Mouse (Mus musculus): ENCODE measurements around the gene Snap47. TPM values are rescaled to one million over a fixed set of nuclear protein-coding genes. Genes with fewer than 3 reads are reported as not detected.

Snap47 gene
- polyA plus RNA-seq, 1 experiment from 2014 or later: 189 TPM

DNA sequence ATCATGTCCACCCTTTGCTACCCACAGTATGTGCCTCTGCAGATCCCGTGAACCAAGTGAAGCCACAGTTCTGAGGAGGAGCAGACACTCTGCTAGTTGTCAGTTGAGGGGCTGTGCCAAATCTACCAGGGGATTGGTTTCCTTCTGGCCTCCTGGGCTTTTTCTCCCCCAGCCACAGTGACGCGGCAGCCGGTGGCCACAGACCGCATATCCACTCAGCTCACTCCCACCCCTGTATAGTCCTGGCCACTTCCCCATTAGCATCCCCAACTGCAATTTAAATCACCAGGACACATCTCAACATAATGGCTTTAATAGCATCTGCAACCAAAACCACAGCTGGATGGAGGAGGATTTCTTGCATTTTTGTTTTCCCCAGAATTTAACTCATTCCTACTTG, 32.3 kb downstream of the Snap47 start:
- WGBS: 82% methylated on average over 5 of the region's 5 CpGs
- Histone ChIP-seq H3K27ac (replicated peaks) (no peak overlapping the region), H3K4me3 (no peak overlapping the region), H3K9me3 (no peaks in the 10 kb centered on the region), H3K36me3 (peaks cover 59% of the 10 kb centered on the region), H3K27me3 (no peaks in the 10 kb centered on the region), H3K9ac (replicated peaks) (no peak overlapping the region), H3K4me2 (replicated peaks) (no peak overlapping the region), H3K4me1 (no peaks in the 10 kb centered on the region)
- no peak for ATAC-seq (ENCODE audit: low FRiP score, low read depth)

DNA sequence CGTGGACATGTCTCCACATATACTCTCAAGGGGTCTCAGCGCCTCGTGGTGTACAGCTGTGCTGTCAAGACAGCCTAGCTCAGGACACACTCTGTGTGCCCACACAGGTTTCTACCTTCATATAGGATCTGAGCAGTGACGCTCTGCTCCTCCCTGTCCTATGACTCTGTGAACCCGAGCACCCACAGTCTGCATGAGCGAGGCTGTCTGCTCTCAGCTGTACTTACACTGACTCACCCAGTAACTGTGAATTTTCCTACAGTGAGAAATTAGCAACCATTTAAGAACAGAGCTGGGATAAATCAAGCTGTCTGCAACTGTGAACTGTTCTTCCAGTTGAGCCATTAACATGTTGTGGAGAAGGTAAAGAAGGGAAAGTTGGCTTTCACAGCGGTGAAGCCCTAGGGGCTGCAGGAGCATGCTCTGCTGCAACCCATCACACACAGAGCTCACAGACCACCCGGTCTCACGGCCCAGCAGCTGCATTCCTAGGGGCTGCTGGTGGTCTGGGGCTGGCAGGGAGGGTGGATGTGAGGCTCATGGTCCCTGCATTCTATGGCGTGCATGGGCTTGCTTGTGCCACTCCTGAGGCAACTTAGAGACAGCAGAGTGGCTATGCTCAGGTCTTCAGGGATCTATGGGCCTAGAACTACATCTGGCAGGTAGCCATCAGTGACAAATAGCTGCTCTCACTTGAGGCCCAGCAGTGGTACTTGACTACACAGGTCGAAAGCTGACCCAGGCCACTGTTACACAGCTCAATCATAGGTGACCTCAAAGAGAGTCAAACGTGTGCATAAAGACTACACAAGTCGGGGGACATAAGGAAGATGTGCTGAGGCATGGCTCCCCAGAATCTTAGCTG, 37.8 kb downstream of the Snap47 start:
- H3K9ac ChIP-seq (replicated peaks): no peak overlapping the region
- no peak overlapping the region for H3K4me3 ChIP-seq
- H3K27ac ChIP-seq (replicated peaks): no peak overlapping the region
- H3K36me3 ChIP-seq: peaks cover 30% of the 10 kb centered on the region
- H3K4me1 ChIP-seq: peaks cover 8% of the 10 kb centered on the region; the same call in 1 of the 2 replicates
- no peaks in the 10 kb centered on the region for H3K9me3 ChIP-seq
- ATAC-seq (ENCODE audit: low FRiP score, low read depth): no peak
- 86% methylated on average over 13 of the region's 13 CpGs for WGBS
- no peak overlapping the region for H3K4me2 ChIP-seq (replicated peaks)
- H3K27me3 ChIP-seq: no peaks in the 10 kb centered on the region

DNA sequence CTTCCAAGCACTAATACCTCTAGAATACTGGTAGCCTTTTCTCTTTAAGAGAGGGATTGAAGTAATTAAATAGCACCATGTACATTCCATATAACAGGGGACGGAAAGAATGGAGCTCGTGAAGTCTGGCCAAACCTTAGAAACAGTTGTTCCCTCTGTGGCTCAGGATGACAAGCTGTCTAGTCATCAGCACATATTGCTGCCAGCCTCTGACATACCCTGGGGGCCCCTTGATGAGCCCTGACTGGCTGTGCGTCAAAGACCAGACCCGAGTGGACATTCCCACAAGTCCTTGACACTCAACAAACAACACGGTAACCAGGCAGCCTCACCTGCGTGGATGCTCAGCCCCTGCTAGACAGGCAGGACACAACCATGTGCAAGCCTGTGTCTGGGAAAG, 38.9 kb downstream of the Snap47 start:
- H3K27me3 ChIP-seq: no peaks in the 10 kb centered on the region

DNA sequence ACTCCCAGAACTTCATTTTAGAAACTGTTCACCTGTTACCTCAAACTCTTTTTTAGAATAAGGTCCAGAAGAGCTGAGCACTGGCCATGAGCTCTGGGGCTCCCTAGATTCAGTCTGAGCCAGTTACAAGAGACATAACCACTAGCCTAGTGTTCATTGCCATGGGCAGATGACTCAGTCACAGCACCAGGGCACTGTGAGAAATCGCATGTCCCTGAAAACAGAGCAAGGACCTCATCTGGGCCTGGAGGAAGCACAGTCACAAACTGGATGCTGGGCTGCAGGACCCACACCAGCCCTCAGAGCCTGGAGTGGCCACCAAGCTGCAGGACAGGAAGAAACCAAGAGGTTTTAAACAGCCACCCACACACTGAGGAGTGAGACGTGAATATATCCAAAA, 40.1 kb downstream of the Snap47 start:
- Histone ChIP-seq H3K27me3 (no peaks in the 10 kb centered on the region), H3K9me3 (no peaks in the 10 kb centered on the region), H3K4me2 (replicated peaks) (no peak overlapping the region), H3K9ac (replicated peaks) (no peak overlapping the region), H3K4me1 (peaks cover 8% of the 10 kb centered on the region; the same call in 1 of the 2 replicates), H3K27ac (replicated peaks) (no peak overlapping the region), H3K4me3 (no peak overlapping the region), H3K36me3 (peaks cover 44% of the 10 kb centered on the region)
- ATAC-seq (ENCODE audit: low FRiP score, low read depth): no peak
- WGBS: 84% methylated on average over 2 of the region's 2 CpGs

More for the DNA sequence above, 38.9 kb downstream of the Snap47 start:
- 73% methylated on average over 6 of the region's 6 CpGs for WGBS
- H3K4me3 ChIP-seq: no peak overlapping the region
- H3K9ac ChIP-seq (replicated peaks): no peak overlapping the region
- no peak overlapping the region for H3K4me2 ChIP-seq (replicated peaks)
- no peak overlapping the region for H3K27ac ChIP-seq (replicated peaks)
- peaks cover 8% of the 10 kb centered on the region; the same call in 1 of the 2 replicates for H3K4me1 ChIP-seq
- peaks cover 37% of the 10 kb centered on the region for H3K36me3 ChIP-seq
- no peaks in the 10 kb centered on the region for H3K9me3 ChIP-seq
- no peak for ATAC-seq (ENCODE audit: low FRiP score, low read depth)

DNA sequence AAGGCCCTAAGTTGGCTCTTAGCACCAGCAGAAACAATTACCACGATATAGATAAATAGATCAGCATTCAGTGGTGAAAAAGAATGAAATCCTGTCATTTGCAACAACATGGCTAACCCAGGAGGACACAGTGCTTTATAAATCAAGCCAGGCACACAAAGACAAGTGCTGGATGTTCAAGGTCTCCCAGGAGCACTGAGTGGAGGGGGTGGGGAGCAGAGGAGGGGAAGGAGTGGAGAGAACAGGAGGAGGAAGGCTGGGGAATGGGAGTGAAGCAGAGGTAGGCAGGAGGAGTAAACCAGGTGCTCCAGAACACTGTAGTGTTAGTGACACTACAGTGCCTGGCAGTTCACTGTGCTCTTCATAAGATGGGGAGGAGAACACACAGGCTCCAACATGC, 45.2 kb downstream of the Snap47 start:
- no peak for ATAC-seq (ENCODE audit: low FRiP score, low read depth)
- Histone ChIP-seq H3K36me3 (peaks cover 37% of the 10 kb centered on the region), H3K27me3 (no peaks in the 10 kb centered on the region)

DNA sequence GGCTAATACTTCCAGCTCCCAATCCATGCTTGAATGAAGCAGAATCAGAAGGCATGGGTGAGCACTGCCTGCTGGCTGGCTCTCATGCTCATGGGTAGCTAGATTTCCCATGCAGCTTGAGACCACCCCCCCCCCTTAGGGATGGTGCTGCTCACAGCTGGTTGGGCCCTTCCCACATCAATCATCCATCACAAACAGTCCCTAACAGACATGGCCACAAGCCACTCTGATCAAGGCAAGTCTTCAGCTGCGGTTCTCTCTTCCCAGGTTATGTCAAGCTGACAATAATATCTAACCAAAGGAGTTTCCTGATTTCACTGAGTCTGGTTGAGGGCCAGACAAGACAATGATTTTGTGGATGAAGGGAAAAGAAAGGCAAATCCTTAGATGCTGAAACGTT, 50.1 kb downstream of the Snap47 start:
- Histone ChIP-seq H3K27ac (replicated peaks) (no peak overlapping the region), H3K4me1 (no peaks in the 10 kb centered on the region; the same call in 1 of the 2 replicates), H3K4me2 (replicated peaks) (no peak overlapping the region), H3K27me3 (no peaks in the 10 kb centered on the region), H3K9ac (replicated peaks) (no peak overlapping the region), H3K36me3 (peaks cover 7% of the 10 kb centered on the region; the same call in 1 of the 2 replicates), H3K4me3 (no peak overlapping the region), H3K9me3 (no peaks in the 10 kb centered on the region)
- no peak for ATAC-seq (ENCODE audit: low FRiP score, low read depth)
- 80% methylated on average over 2 of the region's 2 CpGs for WGBS

More for the DNA sequence above, 45.2 kb downstream of the Snap47 start:
- Histone ChIP-seq H3K4me3 (no peak overlapping the region), H3K27ac (replicated peaks) (no peak overlapping the region), H3K4me2 (replicated peaks) (no peak overlapping the region), H3K4me1 (no peaks in the 10 kb centered on the region), H3K9me3 (no peaks in the 10 kb centered on the region), H3K9ac (replicated peaks) (no peak overlapping the region)
- WGBS: 89% methylated on average over 1 of the region's 1 CpGs

DNA sequence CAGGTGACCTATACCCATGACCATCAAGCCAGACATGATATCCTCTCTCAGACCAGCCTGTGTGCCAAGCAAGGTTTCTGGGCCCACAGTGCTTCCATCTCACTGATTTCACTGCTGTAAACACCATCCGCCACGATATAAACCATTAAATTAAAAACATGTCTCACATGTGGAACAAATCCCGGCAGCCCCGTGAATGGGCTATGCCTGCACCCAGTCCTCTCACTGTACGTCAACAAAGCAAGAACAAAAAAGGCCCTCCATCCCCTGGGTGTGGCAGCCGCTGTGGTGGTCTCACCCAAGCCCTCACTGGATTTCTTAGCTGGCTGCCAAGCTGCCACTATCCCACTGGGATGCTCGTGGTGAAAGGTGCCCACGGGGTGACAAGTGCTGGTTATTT, 51.2 kb downstream of the Snap47 start:
- Histone ChIP-seq H3K4me3 (no peak overlapping the region), H3K27ac (replicated peaks) (no peak overlapping the region), H3K27me3 (no peaks in the 10 kb centered on the region), H3K4me1 (no peaks in the 10 kb centered on the region; the same call in 1 of the 2 replicates), H3K9ac (replicated peaks) (no peak overlapping the region), H3K36me3 (no peaks in the 10 kb centered on the region), H3K4me2 (replicated peaks) (no peak overlapping the region), H3K9me3 (no peaks in the 10 kb centered on the region)
- ATAC-seq (ENCODE audit: low FRiP score, low read depth): no peak
- WGBS: 77% methylated on average over 8 of the region's 8 CpGs

DNA sequence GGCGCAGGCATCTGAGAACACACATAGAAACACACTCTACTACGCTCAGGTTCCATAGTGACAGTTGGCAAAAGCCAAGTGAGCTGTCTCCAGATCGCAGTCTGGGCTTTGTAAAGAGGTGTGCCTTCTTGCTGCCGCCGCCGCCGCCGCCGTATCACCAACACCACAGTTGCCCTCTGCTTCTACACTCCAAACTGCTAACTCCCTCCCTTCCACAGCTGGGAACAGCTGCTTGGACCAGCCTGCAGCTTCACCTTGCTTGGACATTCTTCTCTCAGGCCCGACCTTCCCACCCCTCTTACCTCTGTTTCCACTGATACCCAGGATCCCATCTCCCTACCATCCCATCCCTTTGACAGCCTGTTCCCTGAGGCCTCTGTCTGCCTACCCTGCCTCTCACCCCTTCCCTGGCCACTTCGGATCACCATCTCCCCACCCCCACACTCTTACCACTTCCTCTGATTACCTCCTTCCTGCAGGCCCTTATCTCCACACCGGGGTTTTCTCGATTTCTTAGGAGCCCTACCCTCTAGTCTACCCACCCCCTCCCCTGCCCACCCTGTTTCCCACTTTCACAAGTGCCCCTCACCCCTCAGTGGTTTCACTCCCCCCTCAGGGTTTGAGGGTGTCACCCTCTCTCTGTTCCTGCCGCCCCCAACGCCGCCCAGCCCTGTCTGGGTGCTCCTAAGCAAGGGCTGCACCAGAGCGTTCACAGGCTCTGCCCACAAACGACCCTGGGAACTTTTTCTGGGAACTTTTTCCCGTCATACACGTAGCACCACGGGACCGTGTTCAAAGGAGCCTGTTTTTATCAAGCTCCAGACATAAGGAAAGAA, 53.2 kb downstream of the Snap47 start:
- no peak overlapping the region for H3K9ac ChIP-seq (replicated peaks)
- no peaks in the 10 kb centered on the region for H3K36me3 ChIP-seq
- no peak overlapping the region for H3K4me3 ChIP-seq
- no peaks in the 10 kb centered on the region for H3K27me3 ChIP-seq
- ATAC-seq (ENCODE audit: low FRiP score, low read depth): no peak
- H3K4me2 ChIP-seq (replicated peaks): no peak overlapping the region
- H3K9me3 ChIP-seq: no peaks in the 10 kb centered on the region
- no peak overlapping the region for H3K27ac ChIP-seq (replicated peaks)
- whole genome bisulfite sequencing: 67% methylated on average over 22 of the region's 22 CpGs
- peaks cover 7% of the 10 kb centered on the region for H3K4me1 ChIP-seq

DNA sequence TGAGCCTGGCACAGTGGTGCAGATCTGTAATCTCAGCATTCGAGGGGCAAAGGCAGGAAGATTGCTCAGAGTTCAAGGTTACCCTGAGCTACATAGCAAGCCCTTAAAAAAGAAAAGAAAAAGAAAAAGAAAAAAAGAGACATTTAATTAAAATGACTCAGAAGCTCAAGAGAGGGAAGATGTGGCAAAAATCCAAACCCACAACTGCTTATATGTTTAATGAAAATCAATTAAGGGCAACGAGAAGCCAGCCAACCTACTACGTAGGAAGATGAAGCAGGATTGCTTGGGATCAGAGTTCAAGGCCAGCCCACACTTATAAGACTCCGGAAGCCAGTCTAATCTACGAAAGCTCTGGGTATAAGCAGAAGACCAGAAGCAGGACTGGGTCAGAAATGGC, 56.5 kb downstream of the Snap47 start:
- no peak overlapping the region for H3K4me3 ChIP-seq
- H3K4me2 ChIP-seq (replicated peaks): no peak overlapping the region
- H3K9ac ChIP-seq (replicated peaks): no peak overlapping the region
- no peak overlapping the region for H3K27ac ChIP-seq (replicated peaks)
- WGBS: 94% methylated on average over 5 of the region's 5 CpGs
- H3K4me1 ChIP-seq: peaks cover 7% of the 10 kb centered on the region
- H3K9me3 ChIP-seq: no peaks in the 10 kb centered on the region
- no peak for ATAC-seq (ENCODE audit: low FRiP score, low read depth)
- H3K36me3 ChIP-seq: no peaks in the 10 kb centered on the region
- H3K27me3 ChIP-seq: no peaks in the 10 kb centered on the region

DNA sequence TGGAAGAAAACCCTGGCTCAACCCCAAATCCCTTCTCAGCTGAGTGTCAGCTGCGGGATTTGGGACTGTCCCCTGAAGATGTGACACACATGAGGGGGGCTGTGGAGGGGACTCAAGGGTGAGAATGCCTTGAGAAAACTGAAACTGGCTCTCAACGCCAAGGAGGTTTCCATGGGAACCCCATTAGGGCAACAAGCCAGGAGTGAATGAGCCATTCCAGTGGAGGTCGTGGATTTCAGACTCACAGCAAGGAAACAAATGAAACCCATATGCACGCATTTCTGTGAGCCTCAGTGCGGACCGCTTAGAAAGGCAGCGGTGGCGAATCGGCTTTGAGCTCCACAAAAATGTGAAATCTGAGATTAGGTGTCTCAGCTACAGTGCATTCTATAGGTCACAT, 57.4 kb downstream of the Snap47 start:
- Histone ChIP-seq H3K36me3 (no peaks in the 10 kb centered on the region), H3K4me1 (peaks cover 7% of the 10 kb centered on the region), H3K9me3 (no peaks in the 10 kb centered on the region), H3K9ac (replicated peaks) (no peak overlapping the region), H3K4me2 (replicated peaks) (no peak overlapping the region), H3K27me3 (no peaks in the 10 kb centered on the region), H3K27ac (replicated peaks) (no peak overlapping the region), H3K4me3 (no peak overlapping the region)
- ATAC-seq (ENCODE audit: low FRiP score, low read depth): no peak
- 25% methylated on average over 9 of the region's 9 CpGs for WGBS

DNA sequence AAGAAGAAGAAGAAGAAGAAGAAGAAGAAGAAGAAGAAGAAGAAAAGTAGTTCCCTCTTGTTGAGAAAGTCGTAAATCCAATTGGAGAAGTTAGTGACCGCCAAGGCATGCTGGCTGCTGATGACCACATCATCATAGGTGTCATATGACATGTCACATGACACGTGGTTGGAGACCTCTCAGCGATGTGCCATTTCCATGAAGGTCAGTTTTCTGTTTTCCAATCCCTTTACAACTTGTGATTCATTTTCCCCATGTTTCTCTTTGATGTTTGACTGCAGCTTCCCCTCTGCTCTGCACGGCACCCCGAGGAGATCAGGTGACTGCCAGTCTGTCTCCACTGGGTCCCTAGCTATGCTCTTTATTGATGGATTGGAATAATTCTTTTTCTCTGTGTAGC, 58.7 kb downstream of the Snap47 start:
- Histone ChIP-seq H3K4me1 (peaks cover 7% of the 10 kb centered on the region), H3K27me3 (0 out of 2 replicates have a peak, but pooled peaks cover under 1% of the 10 kb centered on the region), H3K36me3 (no peaks in the 10 kb centered on the region), H3K4me2 (replicated peaks) (no peak overlapping the region), H3K9ac (replicated peaks) (no peak overlapping the region), H3K27ac (replicated peaks) (no peak overlapping the region), H3K9me3 (no peaks in the 10 kb centered on the region), H3K4me3 (no peak overlapping the region)
- WGBS: 73% methylated on average over 6 of the region's 6 CpGs
- no peak for ATAC-seq (ENCODE audit: low FRiP score, low read depth)

DNA sequence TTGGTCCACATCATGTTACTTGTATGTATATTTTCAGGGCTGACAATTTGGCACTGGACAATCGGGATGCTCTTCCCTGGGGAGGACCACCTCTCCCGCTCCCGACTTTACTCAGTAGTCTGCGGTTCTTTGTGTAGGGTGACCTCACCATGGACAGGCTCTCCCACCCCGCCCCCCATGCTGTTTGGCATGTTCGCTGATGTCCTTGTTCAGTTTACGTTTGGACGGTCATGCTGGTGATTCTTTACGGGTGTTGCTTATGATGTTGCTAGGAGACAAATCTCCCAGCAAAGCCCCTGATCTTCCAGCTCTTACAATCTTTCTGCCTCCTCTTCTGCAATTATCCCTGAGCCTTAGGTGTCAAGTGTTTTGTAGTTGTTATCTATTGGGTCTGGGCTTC, 60.5 kb downstream of the Snap47 start:
- no peak overlapping the region for H3K9ac ChIP-seq (replicated peaks)
- H3K36me3 ChIP-seq: no peaks in the 10 kb centered on the region
- peaks cover 7% of the 10 kb centered on the region; the same call in 1 of the 2 replicates for H3K4me1 ChIP-seq
- no peak overlapping the region for H3K4me2 ChIP-seq (replicated peaks)
- no peaks in the 10 kb centered on the region for H3K9me3 ChIP-seq
- 0 out of 2 replicates have a peak, but pooled peaks cover 4% of the 10 kb centered on the region for H3K27me3 ChIP-seq
- no peak overlapping the region for H3K4me3 ChIP-seq
- ATAC-seq (ENCODE audit: low FRiP score, low read depth): no peak
- no peak overlapping the region for H3K27ac ChIP-seq (replicated peaks)
- WGBS: 49% methylated on average over 9 of the region's 9 CpGs

Measured in midbrain, embryonic 12.5 days (tissue).